Mouse (Mus musculus): ENCODE data around the gene Urb2.
A peak's percentile ranks its signal among the peaks of the same experiment; 100 is the strongest.

DNA sequence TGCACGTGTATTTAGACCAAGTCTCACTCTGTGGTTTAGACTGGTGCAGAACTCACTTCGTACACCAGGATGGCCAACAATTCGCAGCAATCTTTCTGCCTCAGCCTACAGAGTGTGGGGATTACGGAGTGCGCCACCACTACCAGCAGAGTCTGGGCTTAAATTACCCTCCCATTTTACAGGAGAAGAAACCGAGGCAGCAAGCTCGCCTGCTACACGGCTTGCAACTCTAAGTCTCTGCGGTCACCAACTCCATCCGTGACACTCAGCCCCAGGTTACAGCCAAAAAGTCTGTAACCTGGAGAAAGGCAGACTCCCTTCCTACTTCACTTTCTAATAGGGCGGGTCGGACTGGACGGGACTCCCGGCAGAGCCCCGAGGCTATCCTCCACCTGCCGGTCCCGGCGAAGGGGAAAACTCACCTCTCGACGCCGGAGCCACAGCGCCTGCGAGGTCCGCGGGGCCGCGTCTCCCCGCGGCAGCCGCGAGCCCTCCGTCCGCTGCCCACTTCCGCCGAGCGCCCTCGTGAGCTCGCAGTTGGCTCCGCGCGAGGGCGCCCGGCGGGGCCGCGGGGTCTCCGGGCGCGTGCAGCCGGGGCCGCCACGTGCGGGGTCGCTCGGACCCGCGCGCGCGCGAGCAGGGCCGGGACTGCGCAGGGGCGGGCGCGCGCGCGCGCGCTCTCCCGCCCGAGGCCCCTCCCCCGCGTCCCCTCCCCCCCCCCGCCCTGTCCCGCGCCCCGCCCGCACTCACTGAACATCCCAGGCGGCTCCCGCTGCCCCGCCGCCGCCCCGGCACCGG is 670 bp upstream of the Urb2 start:
- peak; percentile 16; the same call in 1 of the 2 replicates for TF ChIP-seq CTCF (IDR thresholded peaks at IDR 0.05; ENCODE audit: low read depth)
- TF ChIP-seq EP300 (IDR thresholded peaks at IDR 0.05; ENCODE audit: low read depth), result no peak
